Mouse (Mus musculus): Measurements from ENCODE around the gene Mcmbp. TPM values are rescaled to one million over a fixed set of nuclear protein-coding genes. Genes with fewer than 3 reads are reported as not detected.

The Mcmbp gene
- polyA plus RNA-seq, 1 experiment: 20.5 TPM

- Histone ChIP-seq H3K4me3 (replicated peaks; ENCODE audit: insufficient read depth, low read depth, low read length) (peak overlapping the region; percentile 75), H3K27me3 (ENCODE audit: control insufficient read depth, insufficient read depth, low read length) (no peaks in the 10 kb centered on the region), H3K4me1 (ENCODE audit: control insufficient read depth, insufficient read depth, low read length) (no peaks in the 10 kb centered on the region; the same call in 1 of the 2 replicates), H3K27ac (ENCODE audit: insufficient read depth, low read length) (peak overlapping the region; percentile 94)
- peak; percentile 92 to 93 for DNase-seq
- WGBS: 47% methylated on average over 56 of the region's 56 CpGs
- TF ChIP-seq POLR2A (IDR thresholded peaks at IDR 0.05; ENCODE audit: borderline replicate concordance, insufficient read depth, low read length) (peak; percentile 81), CTCF (IDR thresholded peaks at IDR 0.05; ENCODE audit: borderline replicate concordance, insufficient read depth, low read depth, low read length) (no peak)
Observed at GRCm38 (mm10) chr7:128687821-128688564, 52.3 kb downstream of the Mcmbp start.

GRCm38 (mm10) chr7:128678546-128678945 lies 61.7 kb downstream of the Mcmbp start:
- TF ChIP-seq CTCF (IDR thresholded peaks at IDR 0.05; ENCODE audit: borderline replicate concordance, insufficient read depth, low read depth, low read length): no peak
- TF ChIP-seq POLR2A (IDR thresholded peaks at IDR 0.05; ENCODE audit: borderline replicate concordance, insufficient read depth, low read length): no peak
- no peaks in the 10 kb centered on the region for H3K4me1 ChIP-seq (ENCODE audit: control insufficient read depth, insufficient read depth, low read length)
- no peak for DNase-seq
- no peaks in the 10 kb centered on the region for H3K27me3 ChIP-seq (ENCODE audit: control insufficient read depth, insufficient read depth, low read length)
- H3K4me3 ChIP-seq (replicated peaks; ENCODE audit: insufficient read depth, low read depth, low read length): no peak overlapping the region
- 70% methylated on average over 3 of the region's 3 CpGs for WGBS
- H3K27ac ChIP-seq (ENCODE audit: insufficient read depth, low read length): no peak overlapping the region

- Histone ChIP-seq H3K27ac (ENCODE audit: insufficient read depth, low read length) (peak overlapping the region; percentile 78), H3K4me1 (ENCODE audit: control insufficient read depth, insufficient read depth, low read length) (peaks cover 5% of the 10 kb centered on the region; the same call in 1 of the 2 replicates), H3K27me3 (ENCODE audit: control insufficient read depth, insufficient read depth, low read length) (no peaks in the 10 kb centered on the region), H3K4me3 (replicated peaks; ENCODE audit: insufficient read depth, low read depth, low read length) (peak overlapping the region; percentile 0)
- peak; percentile 79 to 88 for DNase-seq
- TF ChIP-seq POLR2A (IDR thresholded peaks at IDR 0.05; ENCODE audit: borderline replicate concordance, insufficient read depth, low read length) (0 out of 2 replicates have a peak, but pooled peaks have one; percentile 9), CTCF (IDR thresholded peaks at IDR 0.05; ENCODE audit: borderline replicate concordance, insufficient read depth, low read depth, low read length) (no peak)
- 11% methylated on average over 15 of the region's 15 CpGs for WGBS
Observed at GRCm38 (mm10) chr7:128672408-128673010, 67.8 kb downstream of the Mcmbp start.

GRCm38 (mm10) chr7:128671952-128672351 lies 68.3 kb downstream of the Mcmbp start:
- Histone ChIP-seq H3K27ac (ENCODE audit: insufficient read depth, low read length) (peak overlapping the region; percentile 78), H3K4me1 (ENCODE audit: control insufficient read depth, insufficient read depth, low read length) (peaks cover 5% of the 10 kb centered on the region; the same call in 1 of the 2 replicates), H3K4me3 (replicated peaks; ENCODE audit: insufficient read depth, low read depth, low read length) (peak overlapping the region; percentile 0), H3K27me3 (ENCODE audit: control insufficient read depth, insufficient read depth, low read length) (no peaks in the 10 kb centered on the region)
- DNase-seq: peak; percentile 76 to 91
- 8% methylated on average over 8 of the region's 8 CpGs for WGBS
- no peak for TF ChIP-seq CTCF (IDR thresholded peaks at IDR 0.05; ENCODE audit: borderline replicate concordance, insufficient read depth, low read depth, low read length)
- TF ChIP-seq POLR2A (IDR thresholded peaks at IDR 0.05; ENCODE audit: borderline replicate concordance, insufficient read depth, low read length): 0 out of 2 replicates have a peak, but pooled peaks have one; percentile 39

GRCm38 (mm10) chr7:128668831-128669230 lies 71.5 kb downstream of the Mcmbp start:
- Histone ChIP-seq H3K4me1 (ENCODE audit: control insufficient read depth, insufficient read depth, low read length) (peaks cover 5% of the 10 kb centered on the region; the same call in 1 of the 2 replicates), H3K4me3 (replicated peaks; ENCODE audit: insufficient read depth, low read depth, low read length) (no peak overlapping the region), H3K27ac (ENCODE audit: insufficient read depth, low read length) (no peak overlapping the region), H3K27me3 (ENCODE audit: control insufficient read depth, insufficient read depth, low read length) (no peaks in the 10 kb centered on the region)
- 53% methylated on average over 2 of the region's 2 CpGs for WGBS
- DNase-seq: no peak
- no peak for TF ChIP-seq POLR2A (IDR thresholded peaks at IDR 0.05; ENCODE audit: borderline replicate concordance, insufficient read depth, low read length)
- no peak for TF ChIP-seq CTCF (IDR thresholded peaks at IDR 0.05; ENCODE audit: borderline replicate concordance, insufficient read depth, low read depth, low read length)

- no peak overlapping the region for H3K4me3 ChIP-seq (replicated peaks; ENCODE audit: insufficient read depth, low read depth, low read length)
- no peaks in the 10 kb centered on the region for H3K27me3 ChIP-seq (ENCODE audit: control insufficient read depth, insufficient read depth, low read length)
- TF ChIP-seq CTCF (IDR thresholded peaks at IDR 0.05; ENCODE audit: borderline replicate concordance, insufficient read depth, low read depth, low read length) (no peak), POLR2A (IDR thresholded peaks at IDR 0.05; ENCODE audit: borderline replicate concordance, insufficient read depth, low read length) (no peak)
- peaks cover 5% of the 10 kb centered on the region; the same call in 1 of the 2 replicates for H3K4me1 ChIP-seq (ENCODE audit: control insufficient read depth, insufficient read depth, low read length)
- 75% methylated on average over 5 of the region's 5 CpGs for WGBS
- no peak for DNase-seq
- no peak overlapping the region for H3K27ac ChIP-seq (ENCODE audit: insufficient read depth, low read length)
Observed at GRCm38 (mm10) chr7:128667788-128668187, 72.5 kb downstream of the Mcmbp start.

- no peak for TF ChIP-seq POLR2A (IDR thresholded peaks at IDR 0.05; ENCODE audit: borderline replicate concordance, insufficient read depth, low read length)
- no peak for TF ChIP-seq CTCF (IDR thresholded peaks at IDR 0.05; ENCODE audit: borderline replicate concordance, insufficient read depth, low read depth, low read length)
- DNase-seq: no peak
- 92% methylated on average over 11 of the region's 11 CpGs for WGBS
- H3K4me1 ChIP-seq (ENCODE audit: control insufficient read depth, insufficient read depth, low read length): no peaks in the 10 kb centered on the region
- H3K4me3 ChIP-seq (replicated peaks; ENCODE audit: insufficient read depth, low read depth, low read length): no peak overlapping the region
- H3K27ac ChIP-seq (ENCODE audit: insufficient read depth, low read length): no peak overlapping the region
- H3K27me3 ChIP-seq (ENCODE audit: control insufficient read depth, insufficient read depth, low read length): no peaks in the 10 kb centered on the region
Observed at GRCm38 (mm10) chr7:128664861-128665377, 75.4 kb downstream of the Mcmbp start.

All from cerebellum, adult 2 months (tissue).